Mouse (Mus musculus): ENCODE data around the gene Apbb1ip.

GRCm38 (mm10) chr2:22761103-22761521 is 12.8 kb upstream of the Apbb1ip start:
- TF ChIP-seq CTCF (conservative IDR thresholded peaks at IDR 0.05; ENCODE audit: low read length) (no peak), NANOG (IDR thresholded peaks at IDR 0.05; ENCODE audit: borderline replicate concordance, low read length) (no peak), POU5F1 (IDR thresholded peaks at IDR 0.05; ENCODE audit: borderline replicate concordance, low read length) (no peak)
